In the genomic region with DNA sequence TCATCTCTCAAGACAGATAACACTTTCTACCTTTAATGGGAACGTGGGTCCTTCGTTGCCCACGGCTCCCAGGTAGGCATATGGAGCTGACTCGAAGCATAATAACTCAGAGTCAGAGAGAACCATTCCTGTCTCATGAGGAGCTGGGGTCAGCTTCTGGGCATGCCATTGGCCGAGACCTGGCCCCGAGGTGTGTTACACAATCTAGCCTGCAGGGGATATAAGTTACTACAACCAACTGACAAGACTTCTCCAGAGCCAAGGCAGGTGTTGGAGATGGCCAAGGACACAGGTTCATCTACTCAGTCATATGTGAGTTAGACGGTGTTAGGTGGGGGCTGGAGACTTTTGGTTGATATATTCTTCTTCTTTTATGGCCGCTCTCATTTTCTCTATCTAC, we compare ENCODE assay signal across 21 mouse cellular contexts.
"Had no signal": no experiment of that assay in that cellular context is flagged by ENCODE, and none has a peak within 500 bp of the region (broad histone marks: within the 10 kb centered on the region; RNA-seq: fewer than 3 reads in every experiment).

No protein-coding gene starts in this region.

- DNase-seq: gastrocnemius, postnatal 14 days; gastrocnemius, postnatal 36 days; heart, adult 18-20 months; heart, postnatal 10 days; heart, postnatal 36 days; kidney, adult 11 months; kidney, adult 2 months; kidney, adult 9 months; kidney, postnatal 10 days; kidney, postnatal 25 days; kidney, postnatal 4 days had no signal

- H3K36me3 ChIP-seq: hindbrain, embryonic 13.5 days; hindbrain, embryonic 15.5 days; limb, embryonic 13.5 days; limb, embryonic 15.5 days; liver, embryonic 12.5 days had no signal

- H3K4me1 ChIP-seq: hindbrain, embryonic 15.5 days; liver, embryonic 12.5 days had no signal

- H3K27ac ChIP-seq: hindbrain, embryonic 13.5 days; hindbrain, embryonic 15.5 days; hindbrain, postnatal 0 days; left cerebral cortex, adult 2 months; limb, embryonic 13.5 days; limb, embryonic 15.5 days; liver, embryonic 12.5 days; liver, embryonic 14.5 days had no signal

- H3K4me2 ChIP-seq: heart, embryonic 11.5 days; hindbrain, embryonic 13.5 days; hindbrain, embryonic 15.5 days; limb, embryonic 13.5 days; limb, embryonic 15.5 days; liver, embryonic 12.5 days had no signal

- H3K4me3 ChIP-seq: hindbrain, embryonic 13.5 days; hindbrain, embryonic 15.5 days; left cerebral cortex, adult 2 months; limb, embryonic 13.5 days; limb, embryonic 15.5 days; liver, embryonic 12.5 days had no signal

- H3K9me3 ChIP-seq: hindbrain, embryonic 13.5 days; hindbrain, embryonic 15.5 days; limb, embryonic 13.5 days; limb, embryonic 15.5 days; liver, embryonic 12.5 days had no signal

- H3K9ac ChIP-seq: hindbrain, embryonic 13.5 days; hindbrain, embryonic 15.5 days; limb, embryonic 13.5 days; limb, embryonic 15.5 days; liver, embryonic 12.5 days; liver, embryonic 14.5 days had no signal

- ATAC-seq: hindbrain, postnatal 0 days; intestine, embryonic 16.5 days; liver, embryonic 12.5 days had no signal

- H3K27me3 ChIP-seq: hindbrain, embryonic 13.5 days; hindbrain, embryonic 15.5 days; limb, embryonic 13.5 days; limb, embryonic 15.5 days; liver, embryonic 12.5 days had no signal
